Mouse (Mus musculus) cortical plate, adult 2 months (tissue): ENCODE results near the gene Irf2.

Experiments used
- CTCF ChIP-seq: fragments of 200-500 bp; IDR thresholded peaks from 2 replicates; pipeline ENCODE4 v1.5.1; 2011; ENCODE audit warnings: mild to moderate bottlenecking, control low read depth, low read length; ENCODE audit not compliant: insufficient read depth; ENCODE audit errors: extremely low read depth
- POLR2A ChIP-seq: fragments of 200-500 bp; IDR thresholded peaks from 2 replicates; pipeline ENCODE4 v1.6.1; 2011; ENCODE audit warnings: mild to moderate bottlenecking, low read length, control low read depth; ENCODE audit not compliant: insufficient read depth; ENCODE audit errors: extremely low read depth

- TF ChIP-seq CTCF, result no peak
- TF ChIP-seq POLR2A, result no peak
Measured at GRCm38 (mm10) chr8:46804721-46805120, 65.2 kb downstream of the Irf2 start.
